Mouse (Mus musculus): ENCODE results near the gene Zfp974. TPM values are rescaled to one million over a fixed set of nuclear protein-coding genes. Genes with fewer than 3 reads are reported as not detected.
"Not testable (repeated sequence)": the region's sequence is repeated elsewhere in the genome, so short reads cannot be mapped to it uniquely, and the experiment has no call there.

Gene Zfp974
- polyA plus RNA-seq, 1 experiment from 2014 or later: 11.7 TPM

DNA sequence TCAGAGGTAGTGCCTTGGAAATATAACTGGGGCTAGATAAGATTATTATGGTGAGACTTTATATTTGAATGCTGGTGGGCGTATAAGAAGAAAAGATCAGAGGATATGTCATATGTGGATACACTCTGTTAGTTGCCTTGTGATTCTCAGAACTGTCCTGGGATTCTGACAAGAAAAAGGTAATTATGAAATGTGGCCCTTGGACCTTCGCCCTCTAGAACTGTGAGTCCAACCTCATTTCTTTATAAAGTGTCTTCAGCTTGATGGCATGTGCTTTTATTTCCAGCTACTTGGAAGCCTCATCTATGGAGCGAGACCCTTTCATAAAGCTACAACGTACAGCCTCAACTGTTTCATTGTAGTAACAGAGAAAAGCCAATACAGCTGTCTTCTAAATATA, 28.7 kb downstream of the Zfp974 start:
- Histone ChIP-seq H3K27me3 (ENCODE audit: control insufficient read depth, insufficient read depth, low read length) (no peaks in the 10 kb centered on the region), H3K4me3 (ENCODE audit: low read depth, low read length) (no peak overlapping the region), H3K4me2 (no peak overlapping the region), H3K36me3 (ENCODE audit: control insufficient read depth, insufficient read depth, low read length) (no peaks in the 10 kb centered on the region), H3K4me1 (ENCODE audit: control insufficient read depth, insufficient read depth, low read length) (no peaks in the 10 kb centered on the region), H3K9ac (ENCODE audit: low read length) (no peak overlapping the region), H3K9me3 (ENCODE audit: control insufficient read depth, low read length) (0 out of 2 replicates have a peak, but pooled peaks cover 2% of the 10 kb centered on the region), H3K27ac (ENCODE audit: low read depth, low read length) (no peak overlapping the region)
- ATAC-seq (ENCODE audit: low FRiP score) (no peak), DNase-seq (ENCODE audit: low spot score, missing footprints) (no peak)
- 90% methylated on average over 4 of the region's 4 CpGs for WGBS

DNA sequence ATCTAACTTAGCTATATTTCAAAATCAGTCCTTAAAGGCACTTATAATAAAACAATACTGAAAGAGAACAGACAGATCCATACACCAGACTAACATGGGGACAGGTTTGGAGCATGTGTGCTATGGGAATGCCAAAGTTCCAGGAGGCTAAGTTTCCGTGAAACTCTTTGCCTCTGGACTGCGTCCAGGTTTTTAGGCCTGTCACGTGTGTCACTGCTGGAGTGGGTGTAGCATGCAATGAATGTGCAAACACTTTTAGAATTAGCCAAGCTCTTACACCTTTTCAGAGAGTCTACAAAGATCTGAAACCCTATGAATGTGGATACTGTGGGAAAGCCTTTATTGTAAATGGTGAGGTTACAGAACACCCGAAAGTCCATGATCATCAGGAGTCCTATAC, 47.5 kb downstream of the Zfp974 start:
- ATAC-seq (ENCODE audit: low FRiP score) (no peak), DNase-seq (ENCODE audit: low spot score, missing footprints) (no peak)
- no peak overlapping the region for H3K4me2 ChIP-seq
- 94% methylated on average over 4 of the region's 4 CpGs for WGBS
- peaks cover 6% of the 10 kb centered on the region; the same call in 1 of the 2 replicates for H3K36me3 ChIP-seq (ENCODE audit: control insufficient read depth, insufficient read depth, low read length)
- no peak overlapping the region for H3K27ac ChIP-seq (ENCODE audit: low read depth, low read length)
- no peaks in the 10 kb centered on the region for H3K4me1 ChIP-seq (ENCODE audit: control insufficient read depth, insufficient read depth, low read length)
- peaks cover 3% of the 10 kb centered on the region; the same call in 1 of the 2 replicates for H3K9me3 ChIP-seq (ENCODE audit: control insufficient read depth, low read length)
- no peak overlapping the region for H3K9ac ChIP-seq (ENCODE audit: low read length)
- H3K27me3 ChIP-seq (ENCODE audit: control insufficient read depth, insufficient read depth, low read length): no peaks in the 10 kb centered on the region
- H3K4me3 ChIP-seq (ENCODE audit: low read depth, low read length): no peak overlapping the region

DNA sequence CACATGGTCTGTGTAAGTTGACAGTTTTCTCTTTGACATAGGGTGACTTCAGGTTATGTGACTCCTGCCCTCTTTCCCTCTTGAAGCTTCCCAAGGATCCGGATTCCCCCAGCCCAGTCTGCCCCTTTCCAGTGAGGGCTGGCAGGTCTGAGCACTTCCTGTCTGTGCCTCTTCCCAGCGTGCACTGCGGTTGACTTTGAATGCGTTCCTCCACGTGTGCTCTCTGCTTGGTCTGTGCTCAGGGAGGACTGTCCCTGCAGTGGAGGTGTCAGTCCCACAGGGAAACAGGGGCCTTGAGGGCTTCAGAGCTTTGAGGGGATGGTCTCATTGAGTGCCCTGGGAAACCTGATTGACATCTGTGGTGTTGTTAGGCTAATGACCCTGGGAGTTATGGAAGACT, 66.7 kb downstream of the Zfp974 start:
- not testable (repeated sequence) for DNase-seq (ENCODE audit: low spot score, missing footprints); ATAC-seq (ENCODE audit: low FRiP score); H3K4me3 ChIP-seq (ENCODE audit: low read depth, low read length); H3K4me2 ChIP-seq; H3K9ac ChIP-seq (ENCODE audit: low read length); H3K9me3 ChIP-seq (ENCODE audit: control insufficient read depth, low read length); H3K27ac ChIP-seq (ENCODE audit: low read depth, low read length); H3K27me3 ChIP-seq (ENCODE audit: control insufficient read depth, insufficient read depth, low read length); H3K4me1 ChIP-seq (ENCODE audit: control insufficient read depth, insufficient read depth, low read length); H3K36me3 ChIP-seq (ENCODE audit: control insufficient read depth, insufficient read depth, low read length)
- 85% methylated on average over 5 of the region's 5 CpGs for WGBS

DNA sequence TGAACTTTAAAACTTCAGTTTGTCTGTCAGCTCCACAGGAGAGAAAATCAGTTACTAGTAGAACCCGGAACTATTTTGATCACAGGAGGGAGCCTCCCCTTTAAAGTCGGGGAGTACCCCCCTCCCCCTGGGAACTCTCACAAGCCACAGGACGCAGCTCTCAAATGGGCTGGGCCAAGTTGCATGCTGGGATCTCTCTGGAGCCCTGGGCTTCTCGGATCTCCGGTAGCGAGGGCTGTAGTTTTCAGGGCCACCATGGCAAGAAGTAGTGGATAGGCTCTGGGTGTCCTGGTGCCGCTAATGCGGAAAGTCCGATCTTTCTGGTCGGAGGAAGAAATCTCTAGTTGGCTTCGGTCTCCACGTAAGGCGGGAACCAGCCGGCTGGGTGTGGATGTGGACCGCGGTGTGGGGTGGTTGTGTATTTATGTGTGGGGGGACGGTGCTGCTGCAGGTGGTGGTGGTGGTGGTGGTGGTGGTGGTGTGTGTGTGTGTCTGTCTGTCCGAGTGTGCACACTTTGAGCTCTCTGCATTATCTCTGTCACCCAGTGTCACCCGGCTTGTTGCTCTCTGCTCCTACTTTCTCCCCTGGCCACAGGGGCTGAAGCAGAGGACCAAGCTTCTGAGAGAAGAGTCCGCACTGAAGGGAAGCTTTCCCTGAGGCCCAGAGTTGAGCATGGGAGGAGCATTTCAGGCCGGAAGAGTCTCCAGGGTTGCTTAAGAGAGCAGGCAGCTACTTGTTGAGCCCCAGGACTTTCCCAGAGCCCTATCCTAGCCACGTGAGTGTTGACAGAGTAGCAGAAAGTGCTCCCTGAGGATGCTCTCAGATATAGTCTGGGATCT, 68.6 kb downstream of the Zfp974 start:
- Histone ChIP-seq H3K36me3 (ENCODE audit: control insufficient read depth, insufficient read depth, low read length) (0 out of 2 replicates have a peak, but pooled peaks cover 2% of the 10 kb centered on the region), H3K9ac (ENCODE audit: low read length) (peak overlapping the region; percentile 77), H3K9me3 (ENCODE audit: control insufficient read depth, low read length) (no peaks in the 10 kb centered on the region), H3K27ac (ENCODE audit: low read depth, low read length) (no peak overlapping the region; the same call in 1 of the 2 replicates), H3K4me2 (peak overlapping the region; percentile 74), H3K4me1 (ENCODE audit: control insufficient read depth, insufficient read depth, low read length) (0 out of 2 replicates have a peak, but pooled peaks cover 2% of the 10 kb centered on the region), H3K4me3 (ENCODE audit: low read depth, low read length) (peak overlapping the region; percentile 63), H3K27me3 (ENCODE audit: control insufficient read depth, insufficient read depth, low read length) (no peaks in the 10 kb centered on the region)
- DNase-seq (ENCODE audit: low spot score, missing footprints) (peak; percentile 96), ATAC-seq (ENCODE audit: low FRiP score) (peak; percentile 85)
- under 1% methylated on average over 22 of the region's 22 CpGs for WGBS

GRCm38 (mm10) chr7:27859301-27860251, 69.7 kb downstream of the Zfp974 start:
- peak overlapping the region; percentile 74 for H3K4me2 ChIP-seq
- no peaks in the 10 kb centered on the region for H3K9me3 ChIP-seq (ENCODE audit: control insufficient read depth, low read length)
- H3K27me3 ChIP-seq (ENCODE audit: control insufficient read depth, insufficient read depth, low read length): no peaks in the 10 kb centered on the region
- peak overlapping the region; percentile 63 for H3K4me3 ChIP-seq (ENCODE audit: low read depth, low read length)
- 32% methylated on average over 10 of the region's 10 CpGs for WGBS
- H3K9ac ChIP-seq (ENCODE audit: low read length): peak overlapping the region; percentile 77
- H3K27ac ChIP-seq (ENCODE audit: low read depth, low read length): no peak overlapping the region
- DNase-seq (ENCODE audit: low spot score, missing footprints) (no peak), ATAC-seq (ENCODE audit: low FRiP score) (peak; percentile 2; the same call in 1 of the 2 replicates)
- 0 out of 2 replicates have a peak, but pooled peaks cover 2% of the 10 kb centered on the region for H3K36me3 ChIP-seq (ENCODE audit: control insufficient read depth, insufficient read depth, low read length)
- 0 out of 2 replicates have a peak, but pooled peaks cover 2% of the 10 kb centered on the region for H3K4me1 ChIP-seq (ENCODE audit: control insufficient read depth, insufficient read depth, low read length)

Other genes starting within 250 kb of the Zfp974 start
- gene Zfp607b, start 240.1 kb downstream of the Zfp974 start, polyA plus RNA-seq (2014; fragmentation: Nextera tagmentation; extraction: Ambion mirVana): 8.6 and 9.3 TPM in 2 replicates
- gene Zfp60, start 198.1 kb downstream of the Zfp974 start, polyA plus RNA-seq (2014; fragmentation: Nextera tagmentation; extraction: Ambion mirVana): 83.0 and 89.2 TPM in 2 replicates
- 2.4 and 2.8 TPM in 2 replicates for gene Zfp626, start 122.3 kb downstream of the Zfp974 start, polyA plus RNA-seq (2014; fragmentation: Nextera tagmentation; extraction: Ambion mirVana)
- 12.3 and 13.1 TPM in 2 replicates for gene Zfp59, start 90.9 kb downstream of the Zfp974 start, polyA plus RNA-seq (2014; fragmentation: Nextera tagmentation; extraction: Ambion mirVana)
- gene Zfp607a, start 71.9 kb downstream of the Zfp974 start, polyA plus RNA-seq (2014; fragmentation: Nextera tagmentation; extraction: Ambion mirVana): 3.0 and 3.9 TPM in 2 replicates
- gene Zfp780b, start 49.7 kb upstream of the Zfp974 start, polyA plus RNA-seq (2014; fragmentation: Nextera tagmentation; extraction: Ambion mirVana): 21.1 and 22.2 TPM in 2 replicates
- gene Zfp850, start 84.7 kb upstream of the Zfp974 start, polyA plus RNA-seq (2014; fragmentation: Nextera tagmentation; extraction: Ambion mirVana): 8.5 and 10.1 TPM in 2 replicates
- 422 and 423 TPM in 2 replicates for gene Psmc4, start 120.6 kb upstream of the Zfp974 start, polyA plus RNA-seq (2014; fragmentation: Nextera tagmentation; extraction: Ambion mirVana)
- not detected in 2 replicates for gene Fcgbp, start 141.8 kb upstream of the Zfp974 start, polyA plus RNA-seq (2014; fragmentation: Nextera tagmentation; extraction: Ambion mirVana)
- 0.03 and 0.08 TPM in 2 replicates for gene 9530053A07Rik, start 200.0 kb upstream of the Zfp974 start, polyA plus RNA-seq (2014; fragmentation: Nextera tagmentation; extraction: Ambion mirVana)
- 43.2 and 46.0 TPM in 2 replicates for gene Fbl, start 240.2 kb upstream of the Zfp974 start, polyA plus RNA-seq (2014; fragmentation: Nextera tagmentation; extraction: Ambion mirVana)

Measured in midbrain, embryonic 11.5 days (tissue).